Mouse (Mus musculus) olfactory bulb, adult 2 months (tissue): ENCODE results near the gene Gm21974.

Experiments used
- CTCF ChIP-seq: fragments of 200-500 bp; IDR thresholded peaks from 2 replicates; pipeline ENCODE4 v1.5.1; 2012; ENCODE audit warnings: low read depth, mild to moderate bottlenecking, low read length, moderate library complexity; ENCODE audit not compliant: insufficient read depth
- POLR2A ChIP-seq: fragments of 200-500 bp; IDR thresholded peaks from 2 replicates; pipeline ENCODE4 v1.6.1; 2012; ENCODE audit warnings: mild to moderate bottlenecking, low read depth, low read length, moderate library complexity; ENCODE audit not compliant: insufficient read depth

- TF ChIP-seq CTCF = no peak
- peak; percentile 72 for TF ChIP-seq POLR2A
Observed at GRCm38 (mm10) chr7:127912190-127912871, 17.1 kb upstream of the Gm21974 start, which contains the start of gene Kat8.
